Mouse (Mus musculus): ENCODE data around the gene BC017158.

Gene BC017158

GRCm38 (mm10) chr7:128231741-128232140 is 66.2 kb downstream of the BC017158 start:
- no peak for DNase-seq
